Mouse (Mus musculus) heart, embryonic 13.5 days (tissue): ENCODE results near the gene Lrrc56. TPM values are rescaled to one million over a fixed set of nuclear protein-coding genes. Genes with fewer than 3 reads are reported as not detected.

ENCODE experiments used
- ATAC-seq: fragments of 200-750 bp; cut with Nextera tagmentation; 2 replicates; pipeline ENCODE4 v1.8.0; 2017; ENCODE audit warnings: moderate TSS enrichment; ENCODE audit not compliant: insufficient number of reproducible peaks, low FRiP score, low TSS enrichment; ENCODE audit errors: extremely low read depth
- H3K27ac ChIP-seq: fragments of 300-500 bp; sonication (generic); replicated peaks from 2 replicates; pipeline ENCODE4 v1.5.1; 2015; ENCODE audit warnings: moderate library complexity, mild to moderate bottlenecking, inconsistent platforms
- H3K27me3 ChIP-seq: fragments of 300-500 bp; sonication (generic); replicated peaks from 2 replicates; pipeline ENCODE4 v1.6.1; 2015; ENCODE audit warnings: mild to moderate bottlenecking, inconsistent platforms
- H3K36me3 ChIP-seq: fragments of 300-500 bp; sonication (generic); 2 replicates; pipeline ENCODE4 v1.6.1; 2015; ENCODE audit warnings: mild to moderate bottlenecking, inconsistent platforms
- H3K4me1 ChIP-seq: fragments of 300-500 bp; sonication (generic); 2 replicates; pipeline ENCODE4 v1.6.1; 2015; ENCODE audit warnings: inconsistent platforms
- H3K4me2 ChIP-seq: fragments of 300-500 bp; sonication (generic); 2 replicates; pipeline ENCODE4 v1.6.1; 2015; ENCODE audit warnings: inconsistent platforms, mild to moderate bottlenecking, moderate library complexity
- H3K4me3 ChIP-seq: fragments of 300-500 bp; sonication (generic); 2 replicates; pipeline ENCODE4 v1.5.1; 2015; ENCODE audit warnings: moderate library complexity, mild to moderate bottlenecking, inconsistent platforms
- H3K9ac ChIP-seq: fragments of 300-500 bp; sonication (generic); 2 replicates; pipeline ENCODE4 v1.6.1; 2015; ENCODE audit warnings: inconsistent platforms, mild to moderate bottlenecking, moderate library complexity
- H3K9me3 ChIP-seq: fragments of 300-500 bp; sonication (generic); 2 replicates; pipeline ENCODE4 v1.6.1; 2016; ENCODE audit warnings: inconsistent platforms
- whole genome bisulfite sequencing: fragments of 180-500 bp; shearing (Covaris S2); methylation state at CpG from one replicate; pipeline ENCODE4 v1.1.7; 2015; ENCODE audit warnings: mixed read lengths; 5-methylcytosine and 5-hydroxymethylcytosine counted together
- polyA plus RNA-seq: library from polyadenylated mRNA; unstranded; fragments of >200 nt; fragmentation: Nextera tagmentation; extraction: Ambion mirVana; gene quantifications from 2 replicates; pipeline ENCODE4 v1.2.1, GENCODE M21; 2015

Gene Lrrc56
- polyA plus RNA-seq, 1 experiment from 2014 or later, result 3.3 TPM

DNA sequence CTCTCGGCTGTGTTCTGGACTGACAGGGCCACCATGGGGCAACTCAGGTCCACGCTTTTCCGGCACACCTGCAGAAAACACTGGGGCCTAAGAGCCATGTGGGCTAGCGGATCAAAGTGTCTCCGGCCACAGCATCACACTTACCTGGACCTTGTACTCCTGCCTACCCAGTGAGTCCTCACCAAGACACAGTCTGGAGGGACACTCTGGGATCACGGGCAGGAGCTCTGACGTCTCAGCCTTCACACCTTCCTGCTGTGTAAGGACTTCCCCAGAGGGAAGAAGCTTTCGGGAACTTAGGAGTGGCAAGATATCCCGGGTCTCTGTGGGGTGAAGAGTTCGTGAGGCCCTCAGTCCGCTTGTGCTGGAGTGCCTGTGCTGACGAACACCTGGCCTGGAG is 16.2 kb downstream of the Lrrc56 start:
- no peak overlapping the region for H3K9ac ChIP-seq
- H3K4me3 ChIP-seq, result no peak overlapping the region
- peaks cover 23% of the 10 kb centered on the region for H3K4me1 ChIP-seq
- no peaks in the 10 kb centered on the region for H3K36me3 ChIP-seq
- no peaks in the 10 kb centered on the region for H3K9me3 ChIP-seq
- ATAC-seq, result no peak
- WGBS, result 63% methylated on average over 12 of the region's 12 CpGs
- H3K27ac ChIP-seq, result no peak overlapping the region
- H3K27me3 ChIP-seq, result peaks cover 12% of the 10 kb centered on the region
- H3K4me2 ChIP-seq, result no peak overlapping the region

DNA sequence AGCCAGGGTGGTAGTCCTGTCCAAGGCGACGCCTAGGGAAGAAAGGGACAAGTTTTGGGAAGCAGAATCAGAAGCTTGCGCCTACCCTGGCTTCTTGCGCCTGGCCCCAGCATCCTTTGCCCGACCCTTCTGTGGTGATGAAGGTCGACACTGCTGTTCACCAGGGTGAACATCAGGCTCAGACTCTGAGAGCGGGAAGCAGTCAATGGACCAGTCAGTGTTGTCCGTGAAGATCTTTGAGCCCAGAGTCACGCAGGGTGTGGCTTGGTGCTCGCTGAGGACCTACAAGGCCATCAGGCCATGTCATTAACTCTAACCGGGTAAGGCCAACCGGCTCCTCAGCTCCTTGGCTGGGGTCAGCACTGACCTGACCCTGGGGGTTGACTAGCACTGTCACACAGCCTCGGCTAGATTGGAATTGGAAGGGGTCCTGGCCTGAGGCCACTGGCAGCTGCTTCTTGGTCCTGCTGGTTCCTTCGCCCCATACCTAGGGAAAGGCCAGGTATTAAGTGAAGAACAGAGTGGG is 16.7 kb downstream of the Lrrc56 start:
- WGBS, result 80% methylated on average over 14 of the region's 14 CpGs

DNA sequence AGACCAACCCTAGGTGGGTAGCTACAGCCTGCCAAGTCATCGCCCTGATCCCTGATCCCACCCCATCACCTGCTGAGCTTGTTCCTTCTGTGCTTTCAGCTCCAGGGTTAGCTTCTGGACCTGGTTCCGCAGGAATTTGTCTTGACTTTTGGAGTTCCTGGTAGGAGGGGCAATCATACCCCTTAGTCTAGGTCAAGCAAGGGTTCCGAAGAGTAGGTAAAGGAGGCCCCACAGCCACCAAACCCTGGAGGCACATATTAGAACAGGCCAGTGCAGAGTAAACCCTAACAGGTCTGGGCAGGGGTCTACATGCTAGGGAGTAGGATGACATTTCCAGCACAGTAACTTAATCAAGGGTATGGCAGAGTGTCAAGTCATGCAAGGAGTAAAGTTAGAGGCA is 19.2 kb downstream of the Lrrc56 start:
- 83% methylated on average over 3 of the region's 3 CpGs for WGBS
- Histone ChIP-seq H3K4me1 (peaks cover 41% of the 10 kb centered on the region), H3K36me3 (peaks cover 5% of the 10 kb centered on the region; the same call in 1 of the 2 replicates), H3K9ac (no peak overlapping the region), H3K9me3 (no peaks in the 10 kb centered on the region), H3K4me2 (no peak overlapping the region), H3K27ac (no peak overlapping the region), H3K4me3 (no peak overlapping the region), H3K27me3 (peaks cover 12% of the 10 kb centered on the region)
- no peak for ATAC-seq

More for the DNA sequence above, 16.7 kb downstream of the Lrrc56 start:
- Histone ChIP-seq H3K9me3 (no peaks in the 10 kb centered on the region), H3K4me3 (no peak overlapping the region), H3K27ac (no peak overlapping the region), H3K4me2 (no peak overlapping the region), H3K4me1 (peaks cover 24% of the 10 kb centered on the region), H3K36me3 (no peaks in the 10 kb centered on the region), H3K27me3 (peaks cover 12% of the 10 kb centered on the region), H3K9ac (no peak overlapping the region)
- no peak for ATAC-seq

DNA sequence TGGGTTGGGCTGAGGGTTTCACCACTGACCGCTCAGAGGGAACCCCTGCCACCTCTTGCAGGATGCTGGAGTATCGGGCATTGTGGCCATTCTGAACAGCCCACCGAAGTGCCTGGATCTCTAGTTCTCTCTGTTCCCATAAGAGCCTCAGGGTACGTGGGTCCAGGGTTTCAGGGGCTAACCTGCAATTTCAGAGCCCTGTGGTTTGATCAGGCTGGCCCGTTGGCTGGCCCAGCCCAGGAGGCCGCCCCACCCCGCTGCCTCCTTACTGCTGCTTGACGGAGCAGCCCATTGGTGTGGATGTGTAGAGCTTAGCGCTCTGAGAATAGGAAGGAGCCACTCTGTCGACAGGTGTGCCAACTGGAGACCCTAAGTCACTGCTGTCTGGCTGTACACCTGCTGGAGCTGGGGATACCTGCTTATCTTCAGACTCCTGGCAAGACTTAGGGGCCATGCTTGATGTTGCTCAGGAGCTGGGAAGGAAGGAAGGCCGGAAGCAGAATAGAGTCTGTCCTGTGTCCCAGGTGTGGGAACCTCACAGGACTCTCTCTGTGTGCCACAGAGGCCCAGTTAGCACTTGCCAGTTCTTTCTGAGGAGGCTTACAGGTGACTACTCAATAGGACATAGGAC is 19.8 kb downstream of the Lrrc56 start, which contains the start of gene Lmntd2:
Gene Lmntd2 (minus strand): TSS at position 476 of the 631 bp plus-strand sequence.
- WGBS, result 86% methylated on average over 11 of the region's 11 CpGs

DNA sequence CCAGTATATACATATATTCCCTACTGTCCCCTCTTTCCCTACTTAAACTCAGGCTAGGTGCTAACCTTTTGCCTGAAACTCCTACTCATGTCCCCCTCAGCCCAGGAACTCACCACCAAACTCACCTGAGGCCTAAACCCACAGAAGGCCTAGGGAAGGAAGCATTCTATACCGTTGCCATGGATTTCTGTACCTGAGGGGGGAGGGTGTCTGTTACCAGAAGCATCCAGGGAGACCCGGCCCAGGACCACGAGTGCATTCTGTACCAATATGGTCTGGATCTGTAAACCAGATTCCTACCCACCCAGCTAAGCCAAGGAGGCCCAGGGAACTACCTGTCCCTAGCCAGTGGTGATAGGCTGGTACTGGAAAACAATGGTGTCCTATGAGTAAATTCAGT is 20.4 kb downstream of the Lrrc56 start:
- ATAC-seq, result no peak
- peaks cover 12% of the 10 kb centered on the region for H3K27me3 ChIP-seq
- peaks cover 44% of the 10 kb centered on the region for H3K4me1 ChIP-seq
- H3K27ac ChIP-seq, result no peak overlapping the region
- H3K9ac ChIP-seq, result no peak overlapping the region
- no peak overlapping the region for H3K4me3 ChIP-seq
- no peak overlapping the region for H3K4me2 ChIP-seq
- 75% methylated on average over 3 of the region's 3 CpGs for WGBS
- peaks cover 16% of the 10 kb centered on the region for H3K36me3 ChIP-seq
- H3K9me3 ChIP-seq, result no peaks in the 10 kb centered on the region

More for the DNA sequence above, 19.8 kb downstream of the Lrrc56 start, which contains the start of gene Lmntd2:
- no peaks in the 10 kb centered on the region for H3K9me3 ChIP-seq
- no peak for ATAC-seq
- H3K4me2 ChIP-seq, result peak within 1 kb of the TSS; percentile 77
- peak within 1 kb of the TSS; percentile 67 for H3K4me3 ChIP-seq
- peak within 1 kb of the TSS; percentile 84 for H3K9ac ChIP-seq
- peaks cover 11% of the 10 kb centered on the region for H3K36me3 ChIP-seq
- H3K27ac ChIP-seq, result peak within 1 kb of the TSS; percentile 74
- peaks cover 12% of the 10 kb centered on the region for H3K27me3 ChIP-seq
- peaks cover 43% of the 10 kb centered on the region for H3K4me1 ChIP-seq

DNA sequence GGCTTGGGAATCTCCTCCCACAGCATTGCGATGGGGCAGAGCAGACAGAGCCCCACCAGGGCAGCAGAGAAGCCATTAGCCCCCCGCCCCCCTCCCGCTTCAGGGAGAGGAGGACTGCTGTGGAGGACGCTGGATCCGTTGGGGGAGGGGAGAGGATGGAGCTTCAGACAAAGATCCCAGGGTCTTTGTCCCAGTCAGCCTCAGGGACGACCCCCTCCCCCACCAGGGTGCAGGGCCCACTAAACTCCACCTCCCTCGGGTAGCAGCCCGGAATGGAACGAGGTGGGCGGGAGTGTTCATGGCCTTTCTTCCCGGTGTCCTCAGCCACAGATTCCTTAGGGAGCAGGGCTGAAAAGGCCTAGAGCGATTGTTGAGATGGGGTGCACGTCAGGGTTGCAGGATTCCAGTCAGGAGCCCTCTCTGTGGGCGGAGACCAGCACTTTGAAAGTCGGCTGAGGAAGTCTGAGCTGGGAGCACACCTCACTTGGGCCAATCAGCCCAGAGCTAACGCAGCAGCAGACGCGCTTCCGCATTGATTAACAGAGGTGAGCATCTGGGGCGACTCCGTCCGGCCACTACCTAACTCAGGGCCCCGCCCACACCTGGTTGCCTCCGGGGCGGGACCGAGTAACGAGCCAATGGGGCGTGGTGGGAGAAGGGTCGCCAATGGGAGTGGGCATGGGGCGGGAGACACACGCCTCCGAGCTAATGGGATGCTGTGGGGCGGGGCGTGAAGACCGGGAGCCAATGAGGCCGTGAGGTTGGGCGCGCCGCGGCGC is 21.3 kb downstream of the Lrrc56 start, which contains the start of gene Rassf7:
Gene Rassf7 (plus strand): TSS at position 760 of the 779 bp plus-strand sequence.
- Histone ChIP-seq H3K9me3 (no peaks in the 10 kb centered on the region), H3K36me3 (peaks cover 20% of the 10 kb centered on the region), H3K4me1 (peaks cover 47% of the 10 kb centered on the region), H3K27ac (peak within 1 kb of the TSS; percentile 78), H3K9ac (peak within 1 kb of the TSS; percentile 84), H3K4me2 (peak within 1 kb of the TSS; percentile 77), H3K27me3 (peaks cover 12% of the 10 kb centered on the region), H3K4me3 (peak within 1 kb of the TSS; percentile 67)
- peak; percentile 96 for ATAC-seq
- WGBS, result under 1% methylated on average over 41 of the region's 41 CpGs

DNA sequence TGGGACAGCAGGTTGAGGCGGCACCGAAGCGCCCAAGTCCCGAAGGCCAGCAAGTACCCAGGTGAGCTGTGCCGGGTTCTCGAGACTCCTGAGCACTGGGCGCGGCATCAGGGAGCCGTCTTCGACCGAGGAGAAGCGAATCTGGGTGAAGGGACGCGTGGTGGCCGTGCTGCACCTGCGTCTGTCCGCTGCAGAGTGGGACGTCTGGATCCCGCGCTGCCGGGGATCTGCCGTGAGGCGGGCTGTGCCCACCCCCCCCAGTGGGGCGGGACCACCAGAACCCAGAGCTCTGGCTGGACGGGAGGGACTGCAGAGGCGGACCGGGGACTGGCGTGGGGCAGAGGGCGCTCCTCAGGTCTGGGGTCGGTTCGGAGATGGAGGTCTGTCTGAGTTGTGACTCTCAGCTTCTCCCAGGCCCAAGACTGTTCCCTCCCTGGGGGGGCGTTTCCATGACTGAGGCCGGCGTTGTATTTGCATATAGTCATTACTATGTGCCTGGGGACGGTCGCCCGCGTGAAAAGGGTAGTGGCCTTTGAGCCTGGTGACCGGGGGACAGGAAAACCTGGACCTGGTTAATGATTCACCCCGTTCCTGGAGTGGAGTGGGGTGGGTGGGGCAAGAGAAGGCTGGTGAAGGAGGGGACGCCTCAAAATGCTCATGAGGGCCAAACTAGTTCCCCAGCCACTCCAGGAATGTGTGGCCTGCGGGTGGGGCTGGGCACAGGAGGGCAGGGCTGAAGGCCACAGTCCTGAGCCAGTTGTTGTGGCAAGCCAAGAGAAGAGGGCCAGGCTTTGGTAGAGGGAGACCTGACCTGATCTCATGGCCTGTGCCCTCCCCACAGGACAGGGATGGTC is 22.1 kb downstream of the Lrrc56 start:
- no peaks in the 10 kb centered on the region for H3K9me3 ChIP-seq
- WGBS, result 2% methylated on average over 42 of the region's 42 CpGs
- peaks cover 5% of the 10 kb centered on the region; the same call in 1 of the 2 replicates for H3K27me3 ChIP-seq
- H3K4me3 ChIP-seq, result peak overlapping the region; percentile 67
- H3K4me1 ChIP-seq, result peaks cover 52% of the 10 kb centered on the region
- H3K4me2 ChIP-seq, result peak overlapping the region; percentile 77
- H3K27ac ChIP-seq, result peak overlapping the region; percentile 78
- ATAC-seq, result peak; percentile 29
- H3K36me3 ChIP-seq, result peaks cover 20% of the 10 kb centered on the region
- peak overlapping the region; percentile 82 for H3K9ac ChIP-seq

DNA sequence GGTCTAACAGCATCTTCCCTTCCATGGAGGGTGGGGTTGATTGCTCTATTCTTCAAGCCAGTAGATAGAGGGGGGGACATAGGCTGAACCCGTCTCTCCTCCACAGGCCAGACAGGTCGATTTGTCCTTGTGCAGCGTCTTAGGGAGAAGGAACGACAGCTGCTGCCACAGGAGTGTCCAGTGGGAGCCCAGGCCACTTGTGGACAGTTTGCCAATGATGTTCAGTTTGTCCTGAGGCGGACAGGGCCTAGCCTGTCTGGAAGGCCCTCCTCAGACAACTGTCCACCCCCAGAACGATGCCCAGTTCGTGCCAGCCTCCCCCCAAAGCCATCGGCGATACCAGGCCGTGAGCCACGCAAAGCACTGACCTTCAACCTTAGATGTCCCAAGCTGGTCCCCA is 22.9 kb downstream of the Lrrc56 start:
- H3K4me3 ChIP-seq, result peak overlapping the region; percentile 67
- no peaks in the 10 kb centered on the region for H3K9me3 ChIP-seq
- H3K27ac ChIP-seq, result peak overlapping the region; percentile 78; the same call in 1 of the 2 replicates
- 81% methylated on average over 11 of the region's 11 CpGs for WGBS
- H3K27me3 ChIP-seq, result 0 out of 2 replicates have a peak, but pooled peaks cover 3% of the 10 kb centered on the region
- no peak for ATAC-seq
- H3K36me3 ChIP-seq, result peaks cover 20% of the 10 kb centered on the region
- peak overlapping the region; percentile 77 for H3K4me2 ChIP-seq
- peak overlapping the region; percentile 82 for H3K9ac ChIP-seq
- peaks cover 55% of the 10 kb centered on the region for H3K4me1 ChIP-seq

DNA sequence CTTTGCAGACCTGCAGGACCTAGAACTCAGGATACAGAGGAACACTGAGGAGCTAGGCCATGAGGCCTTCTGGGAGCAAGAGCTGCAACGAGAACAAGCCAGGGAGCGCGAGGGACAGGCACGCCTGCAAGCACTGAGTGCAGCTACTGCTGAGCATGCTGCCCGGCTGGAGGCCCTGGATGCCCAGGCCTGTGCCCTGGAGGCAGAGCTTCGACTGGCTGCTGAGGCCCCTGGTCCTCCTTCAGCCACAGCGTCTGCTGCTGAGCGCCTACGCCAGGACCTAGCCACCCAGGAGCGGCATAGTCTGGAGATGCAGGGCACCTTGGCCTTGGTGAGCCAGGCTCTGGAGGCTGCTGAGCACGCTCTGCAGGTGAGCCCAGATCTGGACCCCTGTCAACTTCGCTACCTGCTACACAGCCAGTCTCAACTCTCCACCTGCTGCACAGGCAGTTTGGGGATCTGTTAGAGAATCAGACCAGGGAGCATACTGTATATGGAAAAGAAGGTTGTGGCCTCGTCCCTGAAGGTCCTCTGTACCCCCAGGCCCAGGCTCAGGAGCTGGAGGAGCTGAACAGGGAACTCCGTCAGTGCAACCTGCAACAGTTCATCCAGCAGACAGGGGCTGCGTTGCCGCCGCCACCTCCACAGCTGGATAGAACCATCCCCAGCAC is 23.5 kb downstream of the Lrrc56 start:
- peak overlapping the region; percentile 77; the same call in 1 of the 2 replicates for H3K4me2 ChIP-seq
- no peaks in the 10 kb centered on the region for H3K27me3 ChIP-seq
- H3K4me1 ChIP-seq, result peaks cover 58% of the 10 kb centered on the region
- H3K9ac ChIP-seq, result no peak overlapping the region
- no peak for ATAC-seq
- 0 out of 2 replicates have a peak overlapping the region, but pooled peaks have one; percentile 67 for H3K4me3 ChIP-seq
- no peak overlapping the region for H3K27ac ChIP-seq
- H3K9me3 ChIP-seq, result no peaks in the 10 kb centered on the region
- H3K36me3 ChIP-seq, result peaks cover 20% of the 10 kb centered on the region
- WGBS, result 88% methylated on average over 17 of the region's 17 CpGs

DNA sequence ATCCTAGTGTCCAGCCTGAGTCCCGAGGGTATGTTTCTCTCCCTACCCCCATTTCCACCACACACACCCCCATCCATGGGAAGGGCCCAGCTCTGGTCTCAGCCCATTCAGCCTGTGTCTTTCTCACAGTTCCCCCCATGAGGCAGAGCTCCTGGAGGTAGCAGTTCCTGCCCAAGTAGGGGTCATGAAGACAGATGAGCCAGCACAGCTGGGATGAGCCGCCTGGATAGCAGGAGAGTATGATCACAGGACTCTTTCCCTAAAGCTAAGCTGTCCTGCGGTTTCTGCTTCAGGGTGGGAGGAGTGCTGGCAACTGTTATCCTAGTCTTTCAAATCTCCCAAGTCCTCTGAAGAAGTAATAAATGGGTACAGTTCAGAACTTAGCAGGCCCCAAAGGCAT is 24.2 kb downstream of the Lrrc56 start:
- H3K27me3 ChIP-seq, result no peaks in the 10 kb centered on the region
- no peak overlapping the region for H3K9ac ChIP-seq
- no peak overlapping the region for H3K4me3 ChIP-seq
- H3K4me1 ChIP-seq, result peaks cover 61% of the 10 kb centered on the region
- no peak overlapping the region for H3K4me2 ChIP-seq
- 79% methylated on average over 3 of the region's 3 CpGs for WGBS
- H3K9me3 ChIP-seq, result no peaks in the 10 kb centered on the region
- peaks cover 20% of the 10 kb centered on the region for H3K36me3 ChIP-seq
- no peak overlapping the region for H3K27ac ChIP-seq
- ATAC-seq, result no peak
